Mouse (Mus musculus) lung, postnatal 14 days (tissue): ENCODE measurements around the gene Col20a1.

ENCODE experiments used
- DNase-seq: peaks from one replicate; pipeline ENCODE4 v3.0.0; 2021

Col20a1 gene

DNA sequence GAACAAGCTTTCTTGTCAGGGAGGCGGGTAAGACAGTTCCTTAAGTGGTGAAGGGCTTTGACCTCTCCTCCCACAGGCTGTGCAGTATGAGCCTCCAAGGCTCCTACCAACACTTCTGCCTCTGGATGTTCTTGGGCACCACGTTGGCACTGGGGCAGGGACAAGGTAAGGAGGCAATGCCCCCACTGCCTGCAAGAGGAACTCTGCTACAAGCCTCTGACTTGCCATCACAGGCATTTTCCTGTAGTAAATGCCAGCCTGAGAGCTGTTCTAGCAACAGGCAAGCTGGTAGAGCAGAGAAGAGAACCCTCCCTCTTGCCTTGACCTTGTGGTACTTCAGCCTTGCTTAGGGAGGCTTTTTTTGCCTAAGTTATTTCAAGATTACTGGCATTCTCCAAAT is at the start of gene Col20a1:
Gene Col20a1, plus strand, starts transcription at position 87 of the 400 bp plus-strand sequence.
- no peak for DNase-seq

DNA sequence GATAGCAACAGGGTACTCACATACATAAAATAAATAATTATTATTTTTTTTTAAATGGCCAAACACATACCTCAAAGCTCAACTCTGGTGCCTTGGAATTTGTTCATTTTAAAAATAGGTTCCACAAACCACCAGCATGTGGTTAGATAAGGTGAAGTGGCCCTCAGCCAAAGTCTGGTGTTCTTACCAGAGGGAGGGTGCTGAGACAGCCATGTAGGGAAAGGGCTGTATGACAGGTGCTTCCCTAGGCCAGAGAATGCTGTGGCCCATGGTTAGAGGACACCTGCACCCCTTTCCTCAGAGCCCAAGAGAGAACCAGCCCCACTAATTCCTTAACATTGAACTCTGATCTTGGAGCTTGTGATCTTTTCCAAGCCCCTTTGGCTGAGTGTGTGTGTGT is 46.1 kb upstream of the Col20a1 start:
- DNase-seq: no peak

DNA sequence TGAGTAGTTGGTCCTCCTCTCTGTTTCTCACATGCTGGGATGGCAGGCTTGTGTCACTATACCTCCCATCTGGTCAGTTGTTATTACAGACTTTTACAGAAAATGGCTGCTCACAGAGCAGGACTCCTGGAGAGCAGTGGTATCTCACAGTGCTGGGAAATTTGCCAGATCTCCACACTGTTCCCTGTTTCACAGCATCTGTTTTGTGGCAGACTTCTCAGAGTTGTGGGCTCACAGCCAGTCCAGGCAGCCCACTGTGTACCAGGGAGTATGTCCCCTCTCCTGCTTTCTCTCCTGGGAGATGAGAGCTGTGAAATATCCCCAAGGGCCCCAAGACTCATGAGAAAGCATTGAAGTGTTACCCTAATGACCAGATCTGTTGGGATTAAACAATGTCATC is 44.5 kb upstream of the Col20a1 start:
- no peak for DNase-seq

DNA sequence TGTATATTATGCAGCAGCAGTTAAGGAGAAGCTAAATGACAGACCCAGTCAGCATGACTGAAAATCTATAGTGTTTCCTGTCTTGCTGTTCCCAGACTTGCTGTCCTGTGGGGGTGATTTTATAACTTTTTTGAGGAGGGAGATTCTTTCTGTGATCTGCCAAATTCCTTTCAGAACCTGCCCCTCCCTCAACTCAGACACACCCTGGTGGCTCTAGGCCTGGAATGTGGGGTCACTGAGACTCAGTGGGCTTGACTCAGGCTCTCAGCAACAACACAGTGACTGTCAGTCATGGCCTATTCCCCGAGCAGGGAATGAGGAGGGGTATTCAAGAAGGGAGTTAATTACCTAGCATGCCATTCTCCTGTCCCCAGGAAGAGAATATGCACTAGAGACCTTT is 36.4 kb upstream of the Col20a1 start:
- no peak for DNase-seq

DNA sequence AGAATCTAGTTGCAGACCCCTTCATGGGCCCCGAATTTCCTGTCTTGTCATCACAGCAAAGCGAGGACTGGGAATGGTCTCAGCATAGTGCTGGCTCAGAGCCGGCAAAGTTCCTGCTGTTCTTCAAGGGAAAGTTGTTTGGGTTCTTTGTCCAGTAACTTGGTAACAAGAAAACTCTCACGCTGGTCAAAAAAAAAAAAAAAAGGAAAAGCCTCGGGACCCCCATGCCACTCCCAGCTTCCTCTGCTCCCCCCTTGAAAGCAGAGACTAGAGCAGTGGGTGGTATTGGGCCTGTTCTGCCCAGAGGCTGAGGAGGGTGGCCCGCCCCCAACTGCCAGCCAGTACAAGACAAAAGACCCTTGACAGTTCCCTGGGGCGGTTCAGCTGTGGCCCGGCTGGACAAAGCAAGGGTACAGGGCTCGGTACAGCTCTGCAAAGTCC is 33.6 kb upstream of the Col20a1 start:
- no peak for DNase-seq

DNA sequence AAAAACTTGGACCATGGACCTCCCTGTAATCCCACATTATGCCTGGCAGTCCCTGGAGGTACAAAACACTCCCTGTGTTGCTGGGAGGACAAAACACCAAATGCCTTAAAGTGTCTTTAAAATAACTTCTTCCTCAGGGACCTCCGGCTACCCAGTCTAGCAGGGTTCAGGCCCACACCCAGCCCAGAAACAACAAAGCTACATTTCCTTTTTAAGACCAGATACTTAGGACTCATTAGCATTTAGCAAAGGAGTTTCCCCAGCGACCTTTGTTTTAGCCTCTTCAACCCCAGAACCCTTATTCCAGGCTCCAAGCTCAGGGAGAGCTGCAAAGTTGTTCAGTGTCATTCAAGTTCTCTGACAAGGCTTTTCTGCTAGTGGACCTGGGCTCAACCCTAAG is 32.7 kb upstream of the Col20a1 start:
- no peak for DNase-seq

DNA sequence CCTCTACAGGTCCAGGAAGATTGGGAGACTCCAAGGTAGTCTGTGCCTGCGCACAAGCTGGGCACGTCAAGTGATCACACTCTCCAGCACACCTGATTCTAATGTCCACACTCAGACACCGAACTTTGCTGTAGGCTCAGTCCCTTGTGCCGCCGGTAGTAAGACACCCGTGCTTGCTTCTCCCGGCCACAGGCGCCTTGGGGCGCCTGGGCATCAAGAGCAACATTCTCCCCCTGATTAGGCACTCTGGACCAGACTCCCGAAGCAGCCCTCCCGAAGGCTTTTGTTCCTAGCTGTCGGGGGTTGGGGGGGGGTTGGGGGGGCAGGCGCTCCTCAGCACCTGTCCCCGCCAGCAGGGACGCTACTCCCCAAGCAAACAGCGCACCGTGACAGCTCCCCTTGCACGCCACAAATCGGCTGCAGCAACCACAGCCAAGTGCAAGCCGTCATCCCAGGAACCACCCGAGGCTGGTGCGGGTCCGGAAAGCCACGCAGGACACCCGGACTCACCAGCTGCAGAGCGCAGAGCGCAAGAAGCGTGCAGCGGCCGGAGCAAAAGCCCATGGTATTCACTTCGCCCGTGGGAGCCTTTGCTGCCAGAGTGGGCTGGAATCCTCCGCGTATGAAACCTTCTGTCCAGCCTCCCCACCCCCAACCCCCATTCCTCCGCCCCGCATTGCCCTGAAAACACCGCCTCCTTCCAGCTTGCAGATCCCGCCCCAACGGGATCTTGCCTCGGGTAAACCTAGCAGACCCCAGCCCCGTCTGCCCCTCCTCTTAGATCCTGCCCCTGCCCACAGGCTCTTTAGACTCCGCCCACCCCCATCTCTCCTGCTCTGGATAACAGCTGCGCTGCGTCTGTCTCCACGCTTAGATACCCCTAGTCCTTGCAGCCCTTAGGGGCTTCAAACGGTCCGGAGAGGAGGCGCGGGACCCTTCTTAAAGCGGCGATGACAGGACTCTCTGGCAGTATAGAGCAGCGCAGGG is 32.0 kb upstream of the Col20a1 start, which contains the start of gene Nkain4:
Gene Nkain4, minus strand, starts transcription at position 639 of the 987 bp plus-strand sequence.
- DNase-seq: peak; percentile 59

DNA sequence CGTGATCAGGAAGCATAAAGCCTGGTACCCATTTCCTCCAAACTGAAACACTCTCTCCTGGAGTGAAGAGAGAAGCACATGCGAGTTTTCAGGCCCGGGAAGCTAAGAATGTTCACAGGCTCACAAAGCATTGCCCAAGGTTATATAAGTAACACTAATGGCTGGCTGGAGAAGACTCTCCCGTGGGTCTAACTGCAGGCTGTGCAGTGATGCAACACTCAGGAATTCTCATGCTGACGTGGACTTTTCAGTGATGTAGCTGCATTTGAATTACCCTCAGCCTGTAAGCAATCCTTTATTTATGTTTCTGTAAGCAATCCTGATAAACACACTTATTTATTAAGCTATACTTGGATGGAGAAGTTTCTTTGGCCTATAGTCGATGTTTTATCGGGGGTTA is 26.7 kb upstream of the Col20a1 start:
- no peak for DNase-seq

DNA sequence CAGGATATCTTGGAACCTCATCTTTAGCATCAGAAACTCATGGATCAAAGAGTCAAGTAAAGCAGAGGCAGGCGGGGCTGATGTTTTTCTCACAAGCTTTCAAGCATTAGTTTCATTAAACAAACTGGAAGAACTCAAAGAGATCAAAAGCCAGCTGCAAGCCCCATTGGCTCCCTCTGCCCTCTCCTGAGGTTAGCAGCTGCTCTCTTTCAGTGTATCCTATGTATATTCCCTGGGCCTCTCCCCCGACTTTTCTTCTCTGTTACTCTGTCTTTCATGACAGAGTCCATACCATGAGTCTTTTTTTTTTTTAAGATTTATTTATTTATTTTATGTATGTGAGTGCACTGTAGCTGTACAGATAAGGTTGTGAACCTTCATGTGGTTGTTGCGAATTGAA is 26.1 kb upstream of the Col20a1 start:
- DNase-seq: no peak

DNA sequence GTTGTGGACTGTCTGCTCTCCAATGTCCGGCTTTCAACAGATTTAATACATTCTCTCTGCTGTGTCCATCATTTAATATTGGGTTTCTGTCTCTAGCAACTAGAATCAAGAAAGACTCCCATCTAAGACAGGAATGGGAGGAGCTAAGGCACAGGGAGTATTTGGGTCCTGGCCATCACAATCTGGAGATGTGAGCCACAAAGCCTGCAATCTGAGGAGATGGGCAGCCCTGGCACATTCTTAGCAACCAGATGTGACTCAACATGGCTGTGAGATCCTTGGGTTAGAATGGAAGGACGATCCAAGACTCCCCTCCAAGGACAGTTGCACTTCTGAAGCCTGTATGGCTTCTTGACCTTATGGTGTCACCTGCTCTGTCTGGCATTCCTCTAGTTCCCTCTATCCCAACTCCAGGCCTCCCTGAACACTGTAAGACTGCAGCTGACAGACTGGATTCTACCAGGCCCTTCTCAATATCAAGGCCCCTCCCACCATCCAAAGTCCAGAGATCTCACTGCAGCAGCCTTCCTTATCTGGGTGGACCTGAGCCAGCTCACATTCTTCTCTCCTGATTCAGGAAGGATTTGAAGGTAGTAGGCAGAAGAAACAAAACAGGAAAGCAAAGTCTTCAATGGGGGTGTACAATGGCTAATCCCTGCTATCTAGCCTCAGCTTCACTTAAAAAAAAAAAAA is 23.6 kb upstream of the Col20a1 start:
- DNase-seq: no peak

DNA sequence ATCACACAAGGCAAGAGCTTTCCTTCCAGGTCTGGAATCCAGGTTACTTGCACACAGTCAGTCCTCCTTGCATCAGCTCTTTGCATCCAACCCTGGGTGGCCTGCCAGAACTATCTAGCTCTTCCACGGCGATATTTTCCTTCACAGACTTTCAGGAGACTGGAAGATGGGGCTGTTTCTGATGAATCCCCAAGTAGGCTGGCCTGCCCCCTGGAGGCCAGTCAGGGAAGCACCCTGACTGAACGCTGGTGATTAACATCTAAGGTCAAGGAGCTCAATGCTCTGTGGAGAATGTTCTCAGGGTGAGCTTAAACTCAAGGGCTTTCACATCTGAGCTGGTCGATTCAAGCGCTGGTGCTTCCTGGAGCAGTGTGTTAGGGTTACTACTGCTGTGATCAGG is 22.4 kb upstream of the Col20a1 start:
- DNase-seq: peak; percentile 80

DNA sequence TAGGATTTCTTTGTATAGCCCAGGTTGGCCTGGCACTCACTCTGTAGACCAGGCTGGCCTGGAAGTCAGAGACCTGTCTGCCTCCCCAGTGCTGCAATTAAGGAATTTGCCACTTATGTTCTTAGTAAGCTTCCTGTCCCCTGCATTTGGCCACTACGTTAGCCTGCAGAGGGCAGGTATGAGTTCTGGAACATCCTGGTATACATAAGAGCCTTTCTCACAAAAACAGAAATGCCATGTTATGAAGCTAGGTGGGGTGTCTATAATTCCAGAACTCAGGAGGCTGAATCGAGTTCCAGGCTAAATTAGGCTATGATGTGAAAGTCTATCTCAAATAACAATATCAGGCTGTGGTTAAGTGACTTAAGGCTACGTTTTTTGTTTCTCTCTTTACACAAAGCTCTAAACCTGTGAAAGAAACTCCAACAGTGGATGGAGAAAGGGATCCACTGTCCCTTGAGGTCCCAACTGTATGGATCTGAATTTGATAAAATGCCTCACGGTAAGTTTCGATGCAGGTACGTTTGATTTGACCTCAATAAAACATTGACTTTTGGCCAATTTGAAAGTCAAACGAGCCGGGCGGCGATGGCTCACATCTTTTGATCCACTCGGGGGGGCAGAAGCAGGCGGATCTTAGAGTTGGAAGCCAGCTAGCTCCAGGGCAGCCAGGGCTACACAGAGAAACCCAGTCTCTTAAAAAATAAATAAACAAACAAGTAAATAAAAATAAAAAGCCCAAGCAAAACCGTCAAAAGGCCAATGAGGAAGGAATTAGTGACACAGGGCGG is 20.0 kb upstream of the Col20a1 start:
- no peak for DNase-seq

DNA sequence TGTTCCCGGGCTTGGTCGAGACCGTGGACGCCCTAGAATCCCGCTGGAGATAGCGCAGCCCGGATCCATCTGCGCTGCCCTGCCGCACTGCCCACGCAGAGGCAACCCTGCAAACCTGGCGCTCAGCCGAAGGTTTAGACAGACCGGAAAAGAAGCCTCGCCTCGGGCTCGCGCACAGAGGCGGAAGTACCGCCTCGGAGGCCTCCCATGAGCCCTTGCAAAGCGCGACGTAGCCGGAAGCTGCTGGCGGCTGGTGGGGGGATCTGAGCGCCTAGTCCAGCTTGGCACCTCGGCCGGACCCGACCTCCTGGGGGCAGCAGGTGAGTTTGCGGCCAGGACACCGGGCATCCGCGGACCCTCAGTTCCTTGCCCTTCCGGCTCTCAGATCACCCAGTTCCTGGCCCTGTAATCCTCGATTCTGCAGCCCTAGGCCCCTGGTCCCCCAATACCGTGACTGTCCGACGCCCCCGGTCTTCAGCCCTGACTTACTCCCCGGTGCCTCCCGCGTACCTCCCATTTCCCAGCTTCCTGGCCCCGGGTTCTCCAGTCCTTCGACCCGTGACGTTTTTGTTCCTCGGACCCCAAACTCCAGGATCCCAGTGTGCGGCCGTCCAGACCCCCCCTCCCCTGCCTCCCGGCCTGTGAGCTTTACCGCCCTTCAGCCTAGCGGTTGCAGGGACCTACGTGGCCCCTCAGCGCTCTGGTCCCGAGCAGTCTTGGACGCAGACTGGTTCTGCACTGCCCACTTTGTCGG is 19.1 kb upstream of the Col20a1 start, which contains the start of gene Arfgap1:
Gene Arfgap1, plus strand, starts transcription at position 216 of the 754 bp plus-strand sequence.
- peak; percentile 94 for DNase-seq

DNA sequence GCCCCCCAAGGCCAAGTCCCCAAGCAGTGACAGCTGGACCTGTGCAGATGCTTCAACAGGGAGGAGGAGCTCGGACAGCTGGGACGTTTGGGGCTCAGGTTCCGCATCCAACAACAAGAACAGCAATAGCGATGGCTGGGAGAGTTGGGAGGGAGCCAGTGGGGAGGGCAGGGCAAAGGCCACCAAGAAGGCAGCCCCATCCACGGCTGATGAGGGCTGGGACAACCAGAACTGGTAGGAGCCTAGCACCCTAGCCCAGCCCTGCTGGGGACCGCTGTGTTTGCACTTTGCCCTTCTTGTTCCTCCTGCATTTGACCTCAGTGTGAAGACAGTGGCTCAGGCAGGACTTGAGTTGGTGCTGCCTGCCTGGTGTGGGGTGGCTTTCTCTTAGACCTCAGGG is 5.2 kb upstream of the Col20a1 start:
- no peak for DNase-seq

DNA sequence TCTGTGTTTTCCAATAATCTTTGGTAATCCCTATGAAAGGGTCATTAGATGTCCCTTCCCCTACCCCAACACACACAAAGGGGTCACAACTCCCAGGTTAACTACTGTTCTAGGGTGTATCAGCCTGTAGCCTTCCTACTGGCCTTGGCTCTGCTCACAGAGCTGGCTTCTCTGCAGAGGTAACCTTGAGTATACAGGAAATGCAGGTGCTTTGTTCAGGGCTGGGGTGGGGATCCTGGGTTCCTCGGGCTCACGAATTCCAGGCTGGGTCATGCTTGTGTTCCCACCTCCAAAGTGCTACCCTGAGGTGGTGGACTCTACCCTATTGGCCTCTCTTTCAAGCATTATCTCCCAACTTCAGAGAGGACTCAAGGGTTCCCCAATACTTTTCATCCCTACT is 700 bp upstream of the Col20a1 start:
- no peak for DNase-seq

DNA sequence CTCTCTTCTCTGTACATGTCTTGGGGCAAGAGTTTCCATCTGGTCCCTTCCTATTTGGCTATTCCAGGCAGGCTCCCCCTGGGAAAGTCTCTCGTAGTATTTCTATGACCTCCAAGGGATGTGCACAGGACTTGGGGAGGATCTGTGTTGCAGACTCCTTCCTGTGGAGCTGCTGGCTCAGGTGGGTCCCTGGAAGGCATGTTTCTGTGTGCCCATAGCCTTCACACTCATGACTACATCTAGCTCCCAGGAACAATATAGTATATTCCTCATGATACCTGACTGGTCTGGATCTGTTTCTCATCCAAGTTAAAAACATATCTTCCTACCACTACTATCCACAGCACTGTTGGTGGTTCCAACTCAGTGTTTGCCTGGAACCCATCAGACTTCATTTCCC is 666 bp downstream of the Col20a1 start:
- no peak for DNase-seq

DNA sequence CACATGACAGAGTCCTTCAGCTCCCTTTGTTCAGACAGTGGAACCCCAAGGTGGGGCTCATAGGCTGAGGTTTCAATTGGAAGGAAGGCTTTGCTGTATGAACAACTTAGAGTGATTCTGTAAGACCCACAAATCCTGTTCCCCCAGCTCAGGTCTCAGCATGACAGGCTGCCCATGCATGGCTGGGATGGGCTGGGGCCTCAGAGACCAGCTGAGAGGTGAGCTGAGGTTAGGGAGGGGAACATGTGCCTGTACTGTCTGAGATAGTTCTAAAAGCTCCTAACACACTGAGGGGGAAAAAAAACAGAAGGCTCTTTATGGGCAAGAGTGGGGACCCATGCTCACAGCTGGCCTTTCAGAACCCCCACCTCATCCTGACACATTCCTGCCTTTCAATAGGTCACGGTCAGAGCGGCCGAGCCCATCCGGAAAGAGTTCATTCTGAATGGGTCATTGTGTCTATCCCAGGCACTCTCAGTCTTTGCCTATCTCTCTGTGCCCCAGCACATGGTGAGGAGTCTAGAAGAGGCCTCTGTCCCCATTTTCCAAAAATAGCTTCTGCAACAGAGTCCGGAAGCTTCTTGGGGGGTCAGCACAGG is 1.2 kb downstream of the Col20a1 start:
- no peak for DNase-seq

DNA sequence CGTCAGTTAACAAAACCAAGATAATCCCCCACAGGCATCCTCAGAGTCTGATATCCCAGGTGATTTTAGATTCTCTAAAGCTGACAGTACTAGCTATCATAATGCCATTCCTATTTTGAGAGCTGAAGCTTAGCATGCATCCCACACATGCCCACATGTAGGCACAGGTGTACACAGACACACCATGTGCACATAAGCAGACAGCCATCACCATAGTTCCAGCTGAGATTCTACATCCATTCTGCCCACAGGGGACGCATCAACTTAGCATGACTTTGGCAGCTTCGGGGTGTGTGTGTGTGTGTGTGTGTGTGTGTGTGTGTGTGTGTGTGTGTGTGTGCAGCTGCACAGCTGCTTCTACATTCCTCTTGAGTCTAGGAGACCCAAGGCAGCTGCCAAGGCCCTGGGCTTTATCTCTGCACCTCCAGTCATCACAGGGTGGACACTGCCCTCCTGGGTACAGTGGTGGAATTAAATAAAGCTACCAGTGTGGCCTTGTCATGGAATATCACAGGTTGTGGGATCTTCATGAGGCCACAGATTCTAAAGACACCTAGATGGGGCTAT is 2.1 kb downstream of the Col20a1 start:
- DNase-seq: no peak

DNA sequence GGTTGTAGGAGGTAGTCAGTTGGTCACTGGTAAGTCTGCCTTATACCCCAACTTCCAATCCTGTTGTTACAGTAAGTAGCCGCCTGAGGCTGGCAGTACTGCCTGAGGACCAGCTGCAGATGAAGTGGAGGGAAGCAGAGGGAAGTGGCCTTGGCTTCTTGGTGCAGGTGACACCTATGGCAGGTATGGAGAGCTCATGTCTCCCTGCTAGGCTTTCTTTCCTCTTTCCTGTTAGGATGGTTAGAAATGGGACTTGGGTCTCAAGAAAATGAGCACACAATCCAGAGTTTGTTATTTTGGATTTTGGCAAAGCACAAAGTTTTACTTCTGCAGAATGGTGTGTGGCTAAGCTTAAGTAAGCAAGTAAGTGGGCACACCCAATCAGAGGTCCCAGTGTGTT is 2.6 kb downstream of the Col20a1 start:
- DNase-seq: no peak

DNA sequence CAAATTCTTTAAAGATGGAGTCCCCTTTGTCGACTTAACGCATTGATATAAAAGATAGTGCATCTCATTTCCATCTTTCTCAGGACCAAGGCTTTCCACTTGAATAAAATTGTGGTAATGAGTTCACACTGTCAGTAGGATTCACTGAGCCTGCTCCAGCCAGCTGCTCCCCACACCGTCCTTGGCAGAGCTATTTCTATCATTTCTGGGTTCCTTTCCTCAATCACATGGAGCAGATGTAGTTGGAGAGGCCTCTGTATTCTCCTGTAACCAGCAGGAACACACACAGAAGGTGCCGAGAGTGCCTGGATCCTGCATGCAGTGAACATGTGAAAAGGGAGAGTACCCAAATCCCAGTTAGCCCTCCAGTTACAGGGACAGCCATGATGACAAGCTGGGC is 4.0 kb downstream of the Col20a1 start:
- no peak for DNase-seq

DNA sequence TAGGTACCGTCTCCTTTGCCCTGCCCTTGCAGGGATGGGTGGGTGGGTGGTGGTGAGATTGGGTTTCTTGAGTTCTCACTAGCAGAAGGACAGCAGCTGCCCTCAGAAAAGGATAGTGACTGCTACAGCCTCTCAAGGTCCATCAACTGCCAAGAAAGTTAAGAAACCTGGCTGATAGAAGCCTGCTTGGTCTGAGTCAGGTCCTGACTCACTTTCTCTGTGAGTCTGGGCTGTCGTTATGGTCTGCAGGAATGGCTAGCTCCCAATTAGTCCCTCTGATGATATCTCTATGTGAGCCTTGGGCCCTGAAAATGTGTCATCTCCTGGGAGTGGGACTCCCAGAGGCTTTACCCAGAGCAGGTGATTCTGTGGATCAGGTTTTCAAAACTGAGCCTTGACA is 8.0 kb downstream of the Col20a1 start:
- no peak for DNase-seq

DNA sequence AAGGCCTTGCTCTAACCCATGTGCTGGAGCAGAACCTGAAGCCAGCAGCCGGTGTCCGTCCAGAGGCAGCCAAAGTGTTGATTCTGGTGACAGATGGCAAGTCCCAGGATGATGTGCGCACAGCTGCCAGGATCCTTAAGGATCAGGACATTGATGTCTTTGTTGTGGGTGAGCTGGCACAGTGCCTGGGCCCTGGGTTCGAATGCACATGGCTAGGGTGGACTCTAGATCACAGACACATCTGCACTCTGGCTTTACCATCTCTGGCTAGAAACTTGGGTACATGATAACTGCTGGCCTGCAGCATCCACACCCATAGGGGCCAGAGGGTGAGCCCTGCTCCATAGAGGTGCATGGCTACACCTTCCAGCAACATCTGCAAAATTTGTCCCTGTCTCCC is 9.1 kb downstream of the Col20a1 start:
- DNase-seq: no peak
